Mouse (Mus musculus): ENCODE measurements around the gene Amdhd2.
"Not testable (repeated sequence)": the region's sequence is repeated elsewhere in the genome, so short reads cannot be mapped to it uniquely, and the experiment has no call there.

The Amdhd2 gene

GRCm38 (mm10) chr17:24156394-24156793 lies 7.2 kb downstream of the Amdhd2 start:
- no peak for DNase-seq (ENCODE audit: low spot score)

GRCm38 (mm10) chr17:24155742-24156141 lies 7.8 kb downstream of the Amdhd2 start:
- no peak for DNase-seq (ENCODE audit: low spot score)

DNA sequence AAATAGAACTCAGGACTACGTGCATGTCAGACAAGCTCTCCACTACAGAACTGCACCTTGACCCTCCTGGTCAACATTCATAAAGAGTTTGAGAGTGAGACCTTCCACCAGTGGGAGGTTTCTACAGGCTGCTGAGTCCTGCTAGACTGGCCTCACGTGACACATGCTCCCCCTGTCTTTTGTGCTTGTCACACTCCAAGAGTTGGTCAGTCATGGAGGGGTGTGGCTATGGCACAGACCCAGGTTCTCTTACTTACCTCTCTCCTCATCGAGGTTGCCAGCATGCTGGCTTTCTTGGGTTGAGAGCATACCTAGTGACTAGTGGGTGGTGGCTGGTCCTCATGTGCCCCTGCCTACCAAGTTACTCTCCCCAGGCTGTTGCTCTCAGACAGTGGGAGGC lies 9.1 kb downstream of the Amdhd2 start:
- DNase-seq (ENCODE audit: low spot score) = no peak

GRCm38 (mm10) chr17:24151890-24152563 lies 11.5 kb downstream of the Amdhd2 start:
- peak; percentile 73 for DNase-seq (ENCODE audit: low spot score)

GRCm38 (mm10) chr17:24151382-24151781 lies 12.2 kb downstream of the Amdhd2 start:
- no peak for DNase-seq (ENCODE audit: low spot score)

GRCm38 (mm10) chr17:24150824-24151223 lies 12.7 kb downstream of the Amdhd2 start, which contains the start of gene Pdpk1:
Gene Pdpk1, minus strand, starts transcription at chr17:24150924.
- no peak for DNase-seq (ENCODE audit: low spot score)

DNA sequence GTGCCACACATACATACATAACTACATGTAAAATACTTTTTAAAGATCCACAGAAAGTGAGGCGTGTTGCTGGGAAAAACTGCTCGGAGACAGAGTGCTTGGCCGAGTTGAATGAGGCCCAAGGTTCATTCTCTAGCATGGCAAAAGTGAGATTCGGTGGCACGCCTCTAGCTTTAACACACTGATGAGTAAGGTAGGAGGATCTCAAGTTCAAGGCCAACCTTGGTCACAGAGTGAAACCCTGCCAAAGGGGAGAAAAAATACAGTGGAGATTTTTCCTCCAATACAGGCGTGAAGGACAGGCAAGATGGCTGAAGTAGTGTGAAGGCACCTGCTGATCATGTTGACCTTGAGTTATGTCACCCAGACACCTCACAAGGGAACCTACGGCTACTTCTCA lies 14.1 kb downstream of the Amdhd2 start:
- no peak for DNase-seq (ENCODE audit: low spot score)

DNA sequence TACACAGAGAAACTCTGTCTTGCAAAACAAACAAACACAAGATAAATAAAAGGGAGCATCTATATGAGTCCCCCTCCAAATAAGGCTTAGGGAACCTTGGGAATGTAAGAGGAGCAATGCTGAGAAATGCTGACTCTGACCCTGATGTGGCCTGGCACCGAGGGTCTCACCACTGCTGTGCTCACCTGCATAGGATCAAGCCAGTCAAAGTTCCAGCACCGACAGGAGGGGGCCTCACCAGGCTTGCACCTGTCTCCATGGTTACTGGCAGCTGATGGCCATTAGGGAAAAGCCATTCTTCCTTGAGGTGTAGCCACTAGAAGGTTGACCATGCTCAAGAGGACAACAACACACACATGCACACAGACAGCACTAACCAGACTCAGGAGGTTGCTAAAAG lies 20.7 kb downstream of the Amdhd2 start:
- DNase-seq (ENCODE audit: low spot score) = no peak

GRCm38 (mm10) chr17:24141425-24141920 lies 22.1 kb downstream of the Amdhd2 start:
- DNase-seq (ENCODE audit: low spot score) = peak; percentile 94

- no peak for DNase-seq (ENCODE audit: low spot score)
These were observed 22.6 kb downstream of the Amdhd2 start for GRCm38 (mm10) chr17:24140845-24141424.

GRCm38 (mm10) chr17:24139968-24140367 lies 23.6 kb downstream of the Amdhd2 start:
- no peak for DNase-seq (ENCODE audit: low spot score)

GRCm38 (mm10) chr17:24139256-24139655 lies 24.3 kb downstream of the Amdhd2 start:
- DNase-seq (ENCODE audit: low spot score) = no peak

DNA sequence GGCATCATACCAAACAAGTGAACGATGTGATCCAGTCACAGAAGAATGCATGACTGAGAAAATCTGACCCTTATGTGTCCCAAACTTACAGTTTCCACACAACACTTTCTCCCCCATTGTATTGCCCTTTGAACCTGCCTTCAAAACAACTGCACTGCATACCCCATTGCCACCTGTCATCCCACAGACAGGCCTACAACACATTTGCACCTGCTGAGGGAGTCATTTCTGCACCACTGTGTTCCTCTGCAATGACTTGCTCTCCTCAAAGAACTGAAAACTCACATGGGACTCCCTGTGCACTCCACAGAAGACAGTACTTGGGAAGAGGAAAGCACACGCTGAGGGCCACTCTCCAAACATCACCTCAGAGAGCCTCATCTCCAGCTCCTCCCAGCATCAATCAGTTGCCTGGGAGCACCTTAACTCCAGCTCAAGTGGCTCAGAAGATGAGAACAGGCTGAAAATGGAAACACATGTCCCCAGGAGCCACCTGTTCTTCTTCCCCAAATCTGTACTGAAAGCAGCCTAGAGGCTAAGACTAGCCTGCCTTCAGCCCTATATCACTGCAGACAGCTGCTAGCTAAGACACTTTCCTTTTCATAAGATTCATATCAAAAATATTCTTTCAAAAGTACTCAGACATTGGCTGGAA lies 26.2 kb downstream of the Amdhd2 start:
- DNase-seq (ENCODE audit: low spot score) = no peak

DNA sequence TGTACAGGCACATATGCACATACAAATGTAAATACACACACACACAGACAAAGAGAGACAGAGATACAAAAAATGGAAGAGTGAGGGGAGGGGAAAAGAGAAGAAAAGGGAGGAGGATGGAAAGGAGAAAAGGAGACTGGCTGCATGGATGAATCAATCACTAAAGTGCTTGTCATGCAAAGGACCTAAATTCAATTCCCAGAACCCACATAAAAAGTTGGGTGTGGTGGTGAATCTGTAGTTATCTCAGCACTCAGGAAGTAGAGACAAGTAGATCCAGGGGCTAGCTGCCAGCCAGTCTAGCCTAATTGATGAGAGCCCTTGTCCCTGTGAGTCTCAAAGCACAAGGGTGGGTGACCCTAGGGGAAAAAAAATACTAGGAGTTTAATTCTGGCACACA lies 29.5 kb downstream of the Amdhd2 start:
- no peak for DNase-seq (ENCODE audit: low spot score)

DNA sequence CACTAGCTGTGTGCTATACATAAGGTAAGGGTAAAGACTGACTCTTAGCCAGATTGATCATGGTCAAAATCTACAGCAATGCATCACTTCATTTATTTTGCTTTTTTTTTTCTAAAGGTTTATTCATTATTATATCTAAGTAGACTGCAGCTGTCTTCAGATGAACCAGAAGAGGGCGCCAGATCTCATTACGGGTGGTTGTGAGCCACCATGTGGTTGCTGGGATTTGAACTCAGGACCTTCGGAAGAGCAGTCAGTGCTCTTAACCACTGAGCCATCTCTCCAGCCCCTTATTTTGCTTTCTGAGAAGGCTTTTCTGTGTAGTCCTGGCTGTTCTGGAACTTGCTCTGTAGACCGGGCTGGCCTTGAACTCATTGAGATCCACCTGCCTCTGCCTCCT lies 30.6 kb downstream of the Amdhd2 start:
- DNase-seq (ENCODE audit: low spot score) = not testable (repeated sequence)

GRCm38 (mm10) chr17:24131570-24131969 lies 32.0 kb downstream of the Amdhd2 start:
- no peak for DNase-seq (ENCODE audit: low spot score)

- DNase-seq (ENCODE audit: low spot score) = not testable (repeated sequence)
These were observed 34.3 kb downstream of the Amdhd2 start for GRCm38 (mm10) chr17:24129246-24129645.

DNA sequence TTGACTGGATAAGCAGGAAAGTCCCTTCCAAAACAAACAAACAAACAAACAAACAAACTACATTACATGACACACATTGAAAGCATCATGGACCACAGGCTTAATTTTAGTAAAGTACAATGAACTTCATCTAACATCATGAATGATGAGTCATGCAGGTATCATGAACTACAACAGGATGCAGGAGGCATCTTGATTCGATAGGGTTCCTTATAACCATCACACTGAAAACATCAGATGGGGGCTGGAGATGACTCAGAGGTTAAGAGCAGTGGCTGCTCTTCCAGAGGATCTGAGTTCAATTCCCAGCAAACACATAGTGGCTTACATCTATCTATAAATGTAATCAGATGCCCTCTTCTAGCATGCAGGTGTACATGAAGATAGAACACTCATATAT lies 36.0 kb downstream of the Amdhd2 start:
- no peak for DNase-seq (ENCODE audit: low spot score)

DNA sequence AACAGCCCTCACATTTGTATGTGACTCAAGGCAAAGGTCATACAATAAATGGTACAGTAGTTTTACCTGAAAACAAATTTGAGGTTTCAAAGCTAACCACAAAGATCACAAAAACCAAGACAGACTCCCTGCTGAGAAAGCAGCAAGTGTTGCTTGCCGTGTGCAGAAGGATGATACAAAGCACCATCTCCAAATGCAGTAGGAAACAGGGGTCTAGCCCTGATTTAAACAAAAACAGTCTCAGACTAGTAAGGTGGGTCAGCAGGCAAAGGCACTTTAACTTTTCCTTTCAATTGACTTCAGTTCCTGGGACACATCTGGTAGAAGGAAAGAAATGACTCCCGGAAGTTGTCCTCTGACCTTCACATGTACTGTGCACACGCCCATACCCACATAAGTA lies 36.8 kb downstream of the Amdhd2 start:
- no peak for DNase-seq (ENCODE audit: low spot score)

- DNase-seq (ENCODE audit: low spot score) = no peak
These were observed 44.1 kb downstream of the Amdhd2 start for GRCm38 (mm10) chr17:24119446-24119845.

DNA sequence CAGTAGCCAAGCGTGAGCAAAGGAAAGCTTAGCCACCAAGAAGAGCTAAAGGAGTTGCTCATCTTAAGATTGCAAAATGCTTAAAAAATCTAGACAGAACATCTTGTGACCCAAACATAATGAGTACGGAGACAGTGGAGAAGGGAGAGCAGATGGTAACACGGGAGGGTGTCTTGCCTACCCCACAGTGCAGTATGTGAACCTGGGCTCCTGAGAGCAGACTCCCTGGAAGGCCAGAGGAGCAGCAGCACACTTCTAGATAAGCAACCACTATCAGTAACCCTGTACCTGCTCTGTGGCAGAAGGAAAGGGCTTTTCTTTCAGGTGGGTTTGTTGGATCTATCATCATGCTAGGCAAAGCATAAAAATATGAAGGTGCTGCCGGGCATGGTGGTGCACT lies 50.5 kb downstream of the Amdhd2 start:
- DNase-seq (ENCODE audit: low spot score) = no peak

DNA sequence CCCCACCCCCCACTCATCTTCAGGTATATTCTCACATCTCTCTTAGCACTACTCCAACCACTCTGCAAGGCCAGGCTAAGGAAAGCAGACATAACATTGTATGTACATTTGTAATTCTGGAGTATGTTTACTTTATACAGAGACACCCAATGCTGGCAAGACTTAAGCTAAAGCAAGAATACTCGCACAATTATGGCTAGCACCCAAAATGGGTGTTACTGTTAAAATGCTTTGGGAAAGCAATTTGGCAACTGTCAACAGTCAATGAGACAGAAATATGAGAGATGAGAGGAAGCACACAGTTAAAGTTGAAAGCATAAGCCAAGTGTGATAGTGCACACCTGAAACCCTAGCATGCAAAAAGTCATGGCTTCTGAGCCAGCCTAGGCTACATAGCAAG lies 52.3 kb downstream of the Amdhd2 start:
- DNase-seq (ENCODE audit: low spot score) = no peak

GRCm38 (mm10) chr17:24108896-24109295 lies 54.7 kb downstream of the Amdhd2 start:
- DNase-seq (ENCODE audit: low spot score) = no peak

All from urinary bladder, postnatal 25 days (tissue).